Mouse (Mus musculus) E14TG2a.4 (cell line): ENCODE results near the gene Acad11.

ENCODE experiments used
- CTCF ChIP-seq: conservative IDR thresholded peaks from 2 replicates; pipeline ENCODE4 v1.5.1; 2014; ENCODE audit warnings: low read length
- NANOG ChIP-seq: IDR thresholded peaks from 2 replicates; pipeline ENCODE4 v1.6.1; 2014; ENCODE audit warnings: borderline replicate concordance, low read length, mixed read lengths
- POU5F1 ChIP-seq: IDR thresholded peaks from 2 replicates; pipeline ENCODE4 v1.6.1; 2014; ENCODE audit warnings: low read length, borderline replicate concordance

DNA sequence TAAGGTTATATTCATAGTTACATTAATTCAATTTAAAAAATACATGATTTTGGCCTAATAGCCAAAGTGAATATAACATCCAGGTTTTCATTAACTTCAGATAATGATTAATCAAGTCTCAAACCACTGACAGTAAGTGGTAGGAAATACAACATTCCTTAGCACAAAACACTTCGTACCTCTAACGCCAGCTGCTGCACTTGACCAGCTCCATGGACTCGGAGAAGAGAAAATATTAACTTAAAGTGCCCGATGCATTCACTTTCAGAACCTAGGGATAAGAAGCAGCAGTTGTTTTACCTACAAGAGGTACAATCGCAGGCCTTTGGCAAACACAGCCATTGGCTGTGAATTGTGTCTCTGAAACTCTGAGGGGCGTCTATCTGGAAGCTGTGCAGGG is 109.2 kb downstream of the Acad11 start:
- TF ChIP-seq CTCF, result no peak
- no peak for TF ChIP-seq POU5F1
- no peak for TF ChIP-seq NANOG
